Mouse (Mus musculus) olfactory bulb, adult 2 months (tissue): ENCODE measurements around the gene Cep57l1. TPM values are rescaled to one million over a fixed set of nuclear protein-coding genes. Genes with fewer than 3 reads are reported as not detected.

Source experiments
- H3K27ac ChIP-seq: fragments of 200-500 bp; 2 replicates; pipeline ENCODE4 v1.5.1; 2012; ENCODE audit warnings: low read depth, low read length; ENCODE audit not compliant: insufficient read depth
- H3K4me1 ChIP-seq: fragments of 200-500 bp; 2 replicates; pipeline ENCODE4 v1.6.1; 2012; ENCODE audit warnings: low read length; ENCODE audit not compliant: control insufficient read depth, insufficient read depth
- H3K4me3 ChIP-seq: fragments of 200-500 bp; 2 replicates; pipeline ENCODE4 v1.5.1; 2012; ENCODE audit warnings: mild to moderate bottlenecking, low read depth, low read length, moderate library complexity; ENCODE audit not compliant: insufficient read depth
- CTCF ChIP-seq: fragments of 200-500 bp; IDR thresholded peaks from 2 replicates; pipeline ENCODE4 v1.5.1; 2012; ENCODE audit warnings: low read depth, mild to moderate bottlenecking, low read length, moderate library complexity; ENCODE audit not compliant: insufficient read depth
- POLR2A ChIP-seq: fragments of 200-500 bp; IDR thresholded peaks from 2 replicates; pipeline ENCODE4 v1.6.1; 2012; ENCODE audit warnings: mild to moderate bottlenecking, low read depth, low read length, moderate library complexity; ENCODE audit not compliant: insufficient read depth
- WGBS: fragments of 180-500 bp; shearing (Covaris S2); methylation state at CpG from one replicate; pipeline ENCODE4 v1.1.7; 2018; 5-methylcytosine and 5-hydroxymethylcytosine counted together
- polyA plus RNA-seq: library from polyadenylated mRNA; stranded (reverse); fragments of >200 nt; gene quantifications from 2 replicates; pipeline ENCODE4 v1.2.4, GENCODE M21; 2012; ENCODE audit warnings: low replicate concordance; ENCODE audit not compliant: missing spikeins, insufficient read depth, insufficient read length

The Cep57l1 gene
- polyA plus RNA-seq, 1 experiment: not detected

- TF ChIP-seq POLR2A (no peak), CTCF (no peak)
- Histone ChIP-seq H3K4me1 (peaks cover 2% of the 10 kb centered on the region; the same call in 1 of the 2 replicates), H3K4me3 (no peak overlapping the region), H3K27ac (no peak overlapping the region)
- WGBS: 69% methylated on average over 8 of the region's 8 CpGs
These were observed 98.9 kb downstream of the Cep57l1 start for GRCm38 (mm10) chr10:41710773-41711172.

DNA sequence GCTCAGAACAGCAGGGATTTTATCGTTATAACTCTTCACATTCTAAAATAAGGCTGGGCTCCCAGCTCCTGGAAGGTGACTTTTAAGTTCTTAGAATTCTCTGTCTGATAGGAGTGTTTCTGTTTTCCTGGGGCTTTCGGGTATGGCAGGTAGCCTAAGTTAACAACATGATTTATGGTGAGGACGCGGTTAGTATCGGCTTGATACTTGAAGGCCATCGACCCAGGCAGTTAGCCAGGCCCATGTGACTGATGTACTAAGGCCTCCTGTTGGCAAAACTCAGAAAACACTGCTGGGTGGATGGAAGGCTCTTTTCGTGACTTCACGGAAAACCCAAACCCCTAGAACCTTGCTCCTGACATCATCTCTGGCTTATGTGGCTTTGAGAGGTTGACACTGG lies 100.3 kb downstream of the Cep57l1 start:
- H3K4me3 ChIP-seq: no peak overlapping the region
- H3K27ac ChIP-seq: no peak overlapping the region
- 90% methylated on average over 8 of the region's 8 CpGs for WGBS
- TF ChIP-seq POLR2A: no peak
- TF ChIP-seq CTCF: no peak
- H3K4me1 ChIP-seq: no peaks in the 10 kb centered on the region

GRCm38 (mm10) chr10:41699669-41700068 lies 110.0 kb downstream of the Cep57l1 start:
- no peaks in the 10 kb centered on the region for H3K4me1 ChIP-seq
- TF ChIP-seq CTCF (no peak), POLR2A (no peak)
- H3K4me3 ChIP-seq: no peak overlapping the region
- WGBS: 91% methylated on average over 5 of the region's 5 CpGs
- no peak overlapping the region for H3K27ac ChIP-seq

GRCm38 (mm10) chr10:41697040-41697439 lies 112.6 kb downstream of the Cep57l1 start:
- Histone ChIP-seq H3K4me1 (no peaks in the 10 kb centered on the region), H3K27ac (no peak overlapping the region), H3K4me3 (no peak overlapping the region)
- TF ChIP-seq CTCF (no peak), POLR2A (no peak)
- 73% methylated on average over 11 of the region's 11 CpGs for WGBS

DNA sequence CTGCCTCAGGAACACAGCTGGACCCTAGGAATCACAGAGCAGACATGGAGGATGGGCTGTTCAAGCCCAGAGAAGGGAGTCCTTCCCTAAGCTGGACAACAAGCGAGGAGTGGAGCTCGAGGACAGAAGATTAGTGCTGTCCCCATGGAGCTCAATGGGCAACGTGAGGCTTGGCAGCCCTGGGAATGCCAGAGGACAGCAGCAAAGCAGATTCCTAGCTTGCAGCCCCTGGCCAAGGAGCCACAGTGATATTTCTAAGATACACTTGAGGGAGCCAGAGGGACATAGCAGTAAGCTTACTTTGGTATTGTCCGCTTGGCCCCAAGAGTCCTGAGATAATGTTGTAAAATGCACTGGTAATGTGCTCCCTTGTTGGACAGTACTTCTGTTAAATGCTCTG lies 118.7 kb downstream of the Cep57l1 start:
- H3K4me3 ChIP-seq: no peak overlapping the region
- peaks cover 4% of the 10 kb centered on the region; the same call in 1 of the 2 replicates for H3K4me1 ChIP-seq
- H3K27ac ChIP-seq: no peak overlapping the region
- 58% methylated on average over 4 of the region's 4 CpGs for WGBS
- no peak for TF ChIP-seq CTCF
- no peak for TF ChIP-seq POLR2A

- TF ChIP-seq CTCF (peak; percentile 23; the same call in 1 of the 2 replicates), POLR2A (no peak)
- Histone ChIP-seq H3K4me1 (peaks cover 4% of the 10 kb centered on the region; the same call in 1 of the 2 replicates), H3K4me3 (peak overlapping the region; percentile 40), H3K27ac (no peak overlapping the region)
- 21% methylated on average over 24 of the region's 24 CpGs for WGBS
These were observed 119.5 kb downstream of the Cep57l1 start for GRCm38 (mm10) chr10:41689941-41690887.

DNA sequence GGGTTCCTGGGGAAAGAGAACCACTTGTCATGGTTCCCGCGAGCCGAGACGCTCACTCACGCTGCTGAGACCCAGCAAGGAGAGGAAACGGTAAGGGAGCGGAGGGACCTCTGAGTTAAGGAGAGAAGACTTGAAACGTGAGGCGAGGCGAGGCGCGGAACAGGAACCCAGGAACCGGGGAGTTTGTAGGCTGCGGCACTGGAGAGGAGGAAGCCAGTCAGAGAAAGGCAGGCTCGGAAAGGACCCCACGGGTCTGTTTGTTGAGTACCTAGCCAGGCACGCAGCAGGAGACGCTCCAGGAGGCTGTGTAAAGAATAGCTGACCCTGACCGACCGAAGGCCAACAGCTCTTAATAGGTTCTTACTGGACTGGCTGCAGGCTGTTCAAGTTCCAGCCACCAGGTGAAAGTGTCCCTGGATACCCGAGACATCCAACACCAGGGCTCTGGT lies 125.1 kb downstream of the Cep57l1 start:
- Histone ChIP-seq H3K4me3 (no peak overlapping the region), H3K4me1 (peaks cover 2% of the 10 kb centered on the region), H3K27ac (no peak overlapping the region)
- no peak for TF ChIP-seq CTCF
- no peak for TF ChIP-seq POLR2A
- 15% methylated on average over 21 of the region's 21 CpGs for WGBS

- Histone ChIP-seq H3K4me3 (no peak overlapping the region), H3K27ac (no peak overlapping the region), H3K4me1 (peaks cover 5% of the 10 kb centered on the region)
- TF ChIP-seq POLR2A (no peak), CTCF (no peak)
- WGBS: 33% methylated on average over 16 of the region's 16 CpGs
These were observed 126.9 kb downstream of the Cep57l1 start for GRCm38 (mm10) chr10:41682546-41683393.

DNA sequence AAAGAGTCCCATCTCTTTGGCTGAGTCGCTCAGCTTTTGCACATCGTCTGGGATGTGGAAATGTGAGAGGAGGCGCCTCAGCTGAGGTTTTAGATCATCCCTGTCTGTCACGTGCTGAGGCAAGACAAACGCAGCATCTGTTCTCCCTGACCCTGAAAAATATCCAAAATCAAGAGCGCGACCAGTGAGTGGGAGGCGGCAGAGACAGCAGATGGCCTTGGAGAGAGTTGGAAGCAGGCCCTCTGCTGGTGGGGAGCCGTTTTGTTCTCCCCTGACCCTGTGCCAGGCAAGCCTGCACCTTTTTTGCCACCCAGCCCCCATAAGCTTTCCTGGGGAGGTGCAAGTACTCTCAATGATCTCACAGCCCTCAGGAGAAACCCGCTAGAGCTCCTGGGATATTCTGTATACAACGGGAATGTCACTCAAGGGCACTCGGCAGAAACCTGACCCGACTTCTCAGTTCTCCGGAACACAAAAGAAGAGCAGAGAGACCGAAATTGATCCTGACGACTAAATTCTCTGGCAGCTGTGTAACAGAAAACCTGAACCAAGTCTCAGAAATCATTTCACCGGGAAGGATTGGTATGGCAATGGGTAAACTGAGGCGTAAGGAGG lies 130.8 kb downstream of the Cep57l1 start:
- Histone ChIP-seq H3K4me3 (peak overlapping the region; percentile 38), H3K27ac (no peak overlapping the region), H3K4me1 (peaks cover 5% of the 10 kb centered on the region)
- peak; percentile 86 for TF ChIP-seq CTCF
- TF ChIP-seq POLR2A: no peak
- WGBS: 14% methylated on average over 18 of the region's 18 CpGs
